Mouse (Mus musculus): ENCODE measurements around the gene Tmem108. TPM values are rescaled to one million over a fixed set of nuclear protein-coding genes. Genes with fewer than 3 reads are reported as not detected.

Tmem108 gene
- polyA plus RNA-seq, 1 experiment from 2014 or later, result 9.5 TPM

GRCm38 (mm10) chr9:103549178-103549577, 212.5 kb downstream of the Tmem108 start:
- Histone ChIP-seq H3K9me3 (replicated peaks) (no peaks in the 10 kb centered on the region), H3K4me1 (peaks cover 12% of the 10 kb centered on the region; the same call in 1 of the 2 replicates), H3K9ac (no peak overlapping the region), H3K27ac (no peak overlapping the region), H3K4me3 (replicated peaks) (no peak overlapping the region), H3K4me2 (no peak overlapping the region), H3K36me3 (no peaks in the 10 kb centered on the region), H3K27me3 (no peaks in the 10 kb centered on the region)
- 67% methylated on average over 3 of the region's 3 CpGs for WGBS
- ATAC-seq (replicated peaks; ENCODE audit: low FRiP score), result no peak

GRCm38 (mm10) chr9:103548606-103549005, 213.0 kb downstream of the Tmem108 start:
- Histone ChIP-seq H3K4me1 (peaks cover 12% of the 10 kb centered on the region; the same call in 1 of the 2 replicates), H3K9me3 (replicated peaks) (no peaks in the 10 kb centered on the region), H3K4me3 (replicated peaks) (no peak overlapping the region), H3K4me2 (no peak overlapping the region), H3K9ac (no peak overlapping the region), H3K27me3 (no peaks in the 10 kb centered on the region), H3K36me3 (no peaks in the 10 kb centered on the region), H3K27ac (no peak overlapping the region)
- no peak for ATAC-seq (replicated peaks; ENCODE audit: low FRiP score)
- 91% methylated on average over 3 of the region's 3 CpGs for WGBS

GRCm38 (mm10) chr9:103546695-103547645, 214.7 kb downstream of the Tmem108 start:
- Histone ChIP-seq H3K27me3 (no peaks in the 10 kb centered on the region), H3K36me3 (no peaks in the 10 kb centered on the region), H3K4me2 (no peak overlapping the region), H3K9me3 (replicated peaks) (no peaks in the 10 kb centered on the region), H3K9ac (no peak overlapping the region), H3K4me1 (peaks cover 12% of the 10 kb centered on the region; the same call in 1 of the 2 replicates), H3K4me3 (replicated peaks) (no peak overlapping the region), H3K27ac (no peak overlapping the region)
- ATAC-seq (replicated peaks; ENCODE audit: low FRiP score), result no peak
- 67% methylated on average over 22 of the region's 22 CpGs for WGBS

DNA sequence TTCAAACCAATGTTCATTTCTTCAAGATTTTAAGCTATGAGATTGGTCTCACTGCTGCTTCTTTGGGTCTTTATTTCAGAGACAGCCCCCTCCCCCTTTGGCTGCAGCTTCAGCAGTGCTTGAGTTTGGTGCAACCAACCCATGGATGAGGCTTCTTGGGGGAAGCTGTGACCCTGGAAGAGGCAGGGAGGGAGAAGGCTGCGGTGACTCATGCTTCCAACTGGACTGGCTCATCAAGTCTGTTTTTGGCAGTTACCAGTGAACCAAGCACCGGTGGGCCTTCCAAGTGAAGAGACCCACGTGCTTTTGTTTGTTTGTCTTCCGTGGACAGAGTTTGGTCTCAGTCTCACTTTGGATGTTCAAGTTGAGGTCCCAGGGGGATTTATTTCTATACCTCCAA, 215.9 kb downstream of the Tmem108 start:
- Histone ChIP-seq H3K4me2 (no peak overlapping the region), H3K4me1 (peaks cover 7% of the 10 kb centered on the region; the same call in 1 of the 2 replicates), H3K9ac (no peak overlapping the region), H3K4me3 (replicated peaks) (no peak overlapping the region), H3K27me3 (no peaks in the 10 kb centered on the region), H3K36me3 (no peaks in the 10 kb centered on the region), H3K27ac (no peak overlapping the region), H3K9me3 (replicated peaks) (no peaks in the 10 kb centered on the region)
- WGBS, result 71% methylated on average over 4 of the region's 4 CpGs
- ATAC-seq (replicated peaks; ENCODE audit: low FRiP score), result no peak

GRCm38 (mm10) chr9:103545271-103545670, 216.4 kb downstream of the Tmem108 start:
- Histone ChIP-seq H3K36me3 (no peaks in the 10 kb centered on the region), H3K9ac (no peak overlapping the region), H3K27ac (no peak overlapping the region), H3K27me3 (no peaks in the 10 kb centered on the region), H3K4me1 (0 out of 2 replicates have a peak, but pooled peaks cover 4% of the 10 kb centered on the region), H3K9me3 (replicated peaks) (no peaks in the 10 kb centered on the region), H3K4me2 (no peak overlapping the region), H3K4me3 (replicated peaks) (no peak overlapping the region)
- no peak for ATAC-seq (replicated peaks; ENCODE audit: low FRiP score)
- 44% methylated on average over 4 of the region's 4 CpGs for whole genome bisulfite sequencing

- no peaks in the 10 kb centered on the region for H3K9me3 ChIP-seq (replicated peaks)
- H3K27me3 ChIP-seq, result no peaks in the 10 kb centered on the region
- H3K36me3 ChIP-seq, result no peaks in the 10 kb centered on the region
- H3K4me2 ChIP-seq, result no peak overlapping the region
- H3K4me1 ChIP-seq, result 0 out of 2 replicates have a peak, but pooled peaks cover 4% of the 10 kb centered on the region
- H3K27ac ChIP-seq, result no peak overlapping the region
- no peak for ATAC-seq (replicated peaks; ENCODE audit: low FRiP score)
- 56% methylated on average over 1 of the region's 1 CpGs for WGBS
- H3K9ac ChIP-seq, result no peak overlapping the region
- no peak overlapping the region for H3K4me3 ChIP-seq (replicated peaks)
These were observed 217.0 kb downstream of the Tmem108 start for GRCm38 (mm10) chr9:103544599-103544998.

DNA sequence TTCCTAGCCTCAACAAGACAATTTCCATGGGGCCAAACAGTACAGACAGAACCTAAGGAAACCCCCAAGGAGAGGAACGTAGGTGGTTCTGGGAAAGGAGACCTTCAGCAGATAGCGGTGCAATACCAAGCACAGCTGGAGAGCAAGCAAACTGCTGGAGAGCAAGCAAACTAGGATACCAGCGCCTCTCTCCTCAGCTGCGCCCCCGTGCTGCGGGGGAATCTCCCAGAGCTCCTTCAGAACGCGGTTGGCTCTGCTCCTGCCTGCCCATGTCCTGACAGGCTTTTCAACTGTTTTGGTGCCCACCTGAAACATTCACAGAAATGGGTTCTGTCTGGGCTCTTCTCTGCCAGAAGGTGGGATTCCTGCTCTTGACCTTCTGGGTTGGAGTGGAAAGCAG, 221.1 kb downstream of the Tmem108 start:
- no peak overlapping the region for H3K4me3 ChIP-seq (replicated peaks)

DNA sequence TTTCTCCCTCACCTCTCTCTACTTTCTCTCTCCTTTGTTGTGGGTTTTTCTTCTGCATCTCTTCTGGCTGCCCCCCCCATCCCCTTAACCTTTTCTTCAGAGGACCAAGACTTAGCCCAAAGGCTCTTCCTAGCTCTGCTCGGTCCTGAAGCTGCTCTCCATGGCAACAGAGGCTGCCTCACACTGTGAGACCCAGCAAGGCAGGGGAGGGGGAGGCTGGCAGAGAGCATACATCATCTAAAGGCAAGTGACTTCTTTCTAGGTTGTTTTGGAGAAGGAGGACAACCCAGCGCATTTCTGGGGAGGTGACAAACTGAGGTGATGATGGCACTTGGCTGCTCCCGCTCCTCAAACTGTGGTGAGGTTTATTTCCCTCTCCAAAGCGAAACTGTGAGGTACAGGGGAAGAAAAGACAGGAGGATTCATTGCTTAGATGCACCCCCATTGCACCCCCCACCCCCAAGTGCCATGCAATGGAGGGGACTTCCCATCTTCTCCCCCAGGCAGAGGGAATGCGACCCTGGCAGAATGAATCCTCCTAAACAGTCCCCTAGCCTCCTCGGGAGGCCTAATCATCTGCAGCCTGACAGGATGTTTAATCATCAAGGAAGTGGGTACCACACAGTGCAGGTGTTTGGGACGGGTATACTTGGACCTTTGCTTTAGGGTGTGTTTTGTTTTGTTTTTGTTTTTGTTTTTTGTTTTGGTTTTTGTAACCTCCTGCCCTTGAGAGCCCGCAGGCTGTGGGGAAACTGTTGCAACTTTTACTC, 223.4 kb downstream of the Tmem108 start:
- Histone ChIP-seq H3K27me3 (no peaks in the 10 kb centered on the region), H3K27ac (no peak overlapping the region), H3K36me3 (no peaks in the 10 kb centered on the region), H3K9ac (no peak overlapping the region), H3K9me3 (replicated peaks) (no peaks in the 10 kb centered on the region), H3K4me3 (replicated peaks) (no peak overlapping the region), H3K4me1 (no peaks in the 10 kb centered on the region), H3K4me2 (no peak overlapping the region)
- ATAC-seq (replicated peaks; ENCODE audit: low FRiP score), result no peak
- WGBS, result 39% methylated on average over 8 of the region's 8 CpGs

More for the DNA sequence above, 221.1 kb downstream of the Tmem108 start:
- H3K9ac ChIP-seq, result no peak overlapping the region
- no peak overlapping the region for H3K27ac ChIP-seq
- no peaks in the 10 kb centered on the region for H3K4me1 ChIP-seq
- H3K4me2 ChIP-seq, result no peak overlapping the region
- no peaks in the 10 kb centered on the region for H3K36me3 ChIP-seq
- WGBS, result 90% methylated on average over 8 of the region's 8 CpGs
- ATAC-seq (replicated peaks; ENCODE audit: low FRiP score), result no peak
- no peaks in the 10 kb centered on the region for H3K27me3 ChIP-seq
- no peaks in the 10 kb centered on the region for H3K9me3 ChIP-seq (replicated peaks)

DNA sequence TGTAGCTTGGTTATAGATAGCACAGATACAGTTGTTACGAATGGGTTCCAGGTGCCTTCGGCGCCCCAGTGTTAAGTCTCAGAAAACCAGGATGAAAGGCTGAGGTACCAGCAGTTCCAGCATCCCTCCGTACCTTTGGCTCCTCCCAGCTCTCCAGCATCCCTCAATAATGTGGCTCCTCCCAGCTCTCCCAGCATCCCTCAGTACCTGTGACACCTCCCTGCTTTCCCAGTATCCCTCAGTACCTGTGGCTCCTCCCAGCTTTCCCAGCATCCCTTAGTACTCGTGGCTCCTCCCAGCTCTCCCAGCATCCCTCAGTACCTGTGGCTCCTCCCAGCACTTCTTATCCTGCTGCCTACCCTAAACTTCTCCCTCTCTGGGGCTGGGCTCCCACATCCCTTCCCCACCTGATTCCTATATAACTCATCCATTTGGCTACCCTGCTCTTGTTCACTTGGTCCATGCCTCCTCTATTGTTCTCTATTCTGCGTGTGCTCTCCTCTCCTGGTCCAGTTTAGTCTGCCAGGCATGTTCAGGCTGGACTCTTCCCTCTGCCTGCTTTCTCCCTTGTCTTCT, 225.5 kb downstream of the Tmem108 start:
- H3K9me3 ChIP-seq (replicated peaks), result no peaks in the 10 kb centered on the region
- H3K4me3 ChIP-seq (replicated peaks), result no peak overlapping the region
- ATAC-seq (replicated peaks; ENCODE audit: low FRiP score), result no peak
- 89% methylated on average over 6 of the region's 6 CpGs for WGBS
- H3K4me2 ChIP-seq, result no peak overlapping the region
- no peak overlapping the region for H3K27ac ChIP-seq
- no peaks in the 10 kb centered on the region for H3K27me3 ChIP-seq
- H3K9ac ChIP-seq, result no peak overlapping the region
- H3K36me3 ChIP-seq, result no peaks in the 10 kb centered on the region
- no peaks in the 10 kb centered on the region for H3K4me1 ChIP-seq

DNA sequence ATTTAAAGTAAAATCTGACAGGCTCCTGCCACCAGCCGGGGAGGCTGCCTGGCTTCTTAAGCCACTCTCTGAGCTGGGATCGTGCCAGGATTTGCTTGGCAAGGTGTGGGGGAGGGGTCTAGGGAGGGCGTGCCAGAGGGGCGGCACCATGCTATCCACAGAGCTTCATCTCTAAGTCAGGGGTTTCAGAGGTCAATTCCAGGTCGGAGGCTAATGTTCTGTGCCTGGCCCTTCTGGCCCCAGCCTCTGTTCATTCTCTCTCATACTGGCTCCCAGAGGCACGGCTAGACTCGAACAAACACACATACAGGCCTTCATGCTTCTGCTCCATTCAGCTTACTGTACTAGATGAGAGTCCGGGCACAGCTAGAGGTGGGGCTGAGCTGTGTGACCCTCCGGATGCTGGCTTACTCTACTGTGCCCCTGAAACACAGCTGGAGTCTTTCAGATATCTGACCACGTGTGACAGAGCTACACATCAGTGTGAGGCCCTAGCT, 236.5 kb downstream of the Tmem108 start:
- Histone ChIP-seq H3K4me3 (replicated peaks) (no peak overlapping the region), H3K36me3 (no peaks in the 10 kb centered on the region), H3K27me3 (no peaks in the 10 kb centered on the region), H3K4me2 (0 out of 2 replicates have a peak overlapping the region, but pooled peaks have one; percentile 20), H3K9ac (no peak overlapping the region), H3K27ac (no peak overlapping the region), H3K9me3 (replicated peaks) (no peaks in the 10 kb centered on the region), H3K4me1 (peaks cover 27% of the 10 kb centered on the region)
- WGBS, result 12% methylated on average over 10 of the region's 10 CpGs
- peak; percentile 40; the same call in 1 of the 2 replicates for ATAC-seq (replicated peaks; ENCODE audit: low FRiP score)

- WGBS, result 30% methylated on average over 5 of the region's 5 CpGs
- no peak for ATAC-seq (replicated peaks; ENCODE audit: low FRiP score)
- Histone ChIP-seq H3K9me3 (replicated peaks) (no peaks in the 10 kb centered on the region), H3K9ac (no peak overlapping the region), H3K4me2 (no peak overlapping the region), H3K27me3 (no peaks in the 10 kb centered on the region), H3K27ac (no peak overlapping the region), H3K4me3 (replicated peaks) (no peak overlapping the region), H3K4me1 (peaks cover 27% of the 10 kb centered on the region), H3K36me3 (no peaks in the 10 kb centered on the region)
These were observed 237.0 kb downstream of the Tmem108 start for GRCm38 (mm10) chr9:103524600-103524999.
